Mouse (Mus musculus): Measurements from ENCODE around the gene Mgea5.

The Mgea5 gene

GRCm38 (mm10) chr19:45796061-45796556, 12.5 kb upstream of the Mgea5 start:
- peak; percentile 25 for DNase-seq (ENCODE audit: low spot score)

- no peak for DNase-seq (ENCODE audit: low spot score)
These were observed 11.8 kb upstream of the Mgea5 start for GRCm38 (mm10) chr19:45795406-45795944.

GRCm38 (mm10) chr19:45794718-45795117, 11.1 kb upstream of the Mgea5 start:
- DNase-seq (ENCODE audit: low spot score) = no peak

- DNase-seq (ENCODE audit: low spot score) = no peak
These were observed 8.8 kb upstream of the Mgea5 start for GRCm38 (mm10) chr19:45792404-45792803.

GRCm38 (mm10) chr19:45789888-45790874, 6.5 kb upstream of the Mgea5 start:
- DNase-seq (ENCODE audit: low spot score) = peak; percentile 46

GRCm38 (mm10) chr19:45789365-45789764, 5.7 kb upstream of the Mgea5 start:
- no peak for DNase-seq (ENCODE audit: low spot score)

GRCm38 (mm10) chr19:45788337-45788736, 4.7 kb upstream of the Mgea5 start:
- DNase-seq (ENCODE audit: low spot score) = no peak

GRCm38 (mm10) chr19:45787450-45787849, 3.8 kb upstream of the Mgea5 start:
- DNase-seq (ENCODE audit: low spot score) = no peak

- peak; percentile 24 for DNase-seq (ENCODE audit: low spot score)
These were observed 1.8 kb upstream of the Mgea5 start for GRCm38 (mm10) chr19:45785470-45785869.

- DNase-seq (ENCODE audit: low spot score) = no peak
These were observed 418 bp upstream of the Mgea5 start for GRCm38 (mm10) chr19:45783933-45784576.

GRCm38 (mm10) chr19:45782315-45783001, 1.2 kb downstream of the Mgea5 start:
- peak; percentile 77 for DNase-seq (ENCODE audit: low spot score)

- no peak for DNase-seq (ENCODE audit: low spot score)
These were observed 2.0 kb downstream of the Mgea5 start for GRCm38 (mm10) chr19:45781676-45782075.

- no peak for DNase-seq (ENCODE audit: low spot score)
These were observed 3.2 kb downstream of the Mgea5 start for GRCm38 (mm10) chr19:45780350-45780915.

- no peak for DNase-seq (ENCODE audit: low spot score)
These were observed 8.2 kb downstream of the Mgea5 start for GRCm38 (mm10) chr19:45775486-45775885.

- no peak for DNase-seq (ENCODE audit: low spot score)
These were observed 12.1 kb downstream of the Mgea5 start for GRCm38 (mm10) chr19:45771501-45771900.

- no peak for DNase-seq (ENCODE audit: low spot score)
These were observed 22.8 kb downstream of the Mgea5 start for GRCm38 (mm10) chr19:45760810-45761209.

GRCm38 (mm10) chr19:45758671-45759070, 25.0 kb downstream of the Mgea5 start:
- DNase-seq (ENCODE audit: low spot score) = no peak

- no peak for DNase-seq (ENCODE audit: low spot score)
These were observed 30.1 kb downstream of the Mgea5 start for GRCm38 (mm10) chr19:45753551-45753950.

- DNase-seq (ENCODE audit: low spot score) = no peak
These were observed 31.8 kb downstream of the Mgea5 start for GRCm38 (mm10) chr19:45751881-45752280.

GRCm38 (mm10) chr19:45749243-45750043, 34.2 kb downstream of the Mgea5 start, which contains the start of gene Npm3:
Gene Npm3, minus strand, starts transcription at chr19:45749591.
- peak; percentile 88 for DNase-seq (ENCODE audit: low spot score)

Measured in urinary bladder, postnatal 14 days (tissue).